Mouse (Mus musculus) neural tube, embryonic 15.5 days (tissue): Measurements from ENCODE around the gene Asb4. TPM values are rescaled to one million over a fixed set of nuclear protein-coding genes. Genes with fewer than 3 reads are reported as not detected.

Experiments
- ATAC-seq: fragments of 200-750 bp; cut with Nextera tagmentation; 2 replicates; pipeline ENCODE4 v1.8.0; 2017; ENCODE audit warnings: mild to moderate bottlenecking, moderate TSS enrichment, moderate library complexity; ENCODE audit not compliant: low FRiP score
- H3K27ac ChIP-seq: fragments of 300-500 bp; sonication (generic); replicated peaks from 2 replicates; pipeline ENCODE4 v1.5.1; 2015; ENCODE audit warnings: mild to moderate bottlenecking, inconsistent platforms
- H3K27me3 ChIP-seq: fragments of 300-500 bp; sonication (generic); replicated peaks from 2 replicates; pipeline ENCODE4 v1.6.1; 2015; ENCODE audit warnings: inconsistent platforms
- H3K36me3 ChIP-seq: fragments of 300-500 bp; sonication (generic); 2 replicates; pipeline ENCODE4 v1.6.1; 2015; ENCODE audit warnings: inconsistent platforms
- H3K4me1 ChIP-seq: fragments of 300-500 bp; sonication (generic); 2 replicates; pipeline ENCODE4 v1.6.1; 2015; ENCODE audit warnings: inconsistent platforms
- H3K4me2 ChIP-seq: fragments of 300-500 bp; sonication (generic); 2 replicates; pipeline ENCODE4 v1.6.1; 2015; ENCODE audit warnings: inconsistent platforms, mild to moderate bottlenecking, moderate library complexity
- H3K4me3 ChIP-seq: fragments of 300-500 bp; sonication (generic); replicated peaks from 2 replicates; pipeline ENCODE4 v1.5.1; 2015; ENCODE audit warnings: mild to moderate bottlenecking, inconsistent platforms
- H3K9ac ChIP-seq: fragments of 300-500 bp; sonication (generic); replicated peaks from 2 replicates; pipeline ENCODE4 v1.6.1; 2015; ENCODE audit warnings: mild to moderate bottlenecking, inconsistent platforms
- H3K9me3 ChIP-seq: fragments of 300-500 bp; sonication (generic); replicated peaks from 2 replicates; pipeline ENCODE4 v1.6.1; 2016; ENCODE audit warnings: inconsistent platforms
- WGBS: fragments of 180-500 bp; shearing (Covaris S2); methylation state at CpG from one replicate; pipeline ENCODE4 v1.1.7; 2015; ENCODE audit warnings: mixed read lengths; 5-methylcytosine and 5-hydroxymethylcytosine counted together
- polyA plus RNA-seq: library from polyadenylated mRNA; unstranded; fragments of >200 nt; fragmentation: Nextera tagmentation; extraction: Ambion mirVana; gene quantifications from 2 replicates; pipeline ENCODE4 v1.2.1, GENCODE M21; 2015

Asb4 gene
- polyA plus RNA-seq, 1 experiment from 2014 or later = 11.4 TPM

GRCm38 (mm10) chr6:5396797-5397196 is 13.6 kb downstream of the Asb4 start:
- Histone ChIP-seq H3K4me2 (no peak overlapping the region), H3K36me3 (no peaks in the 10 kb centered on the region), H3K4me1 (no peaks in the 10 kb centered on the region), H3K9me3 (no peaks in the 10 kb centered on the region), H3K27me3 (0 out of 2 replicates have a peak, but pooled peaks cover 4% of the 10 kb centered on the region), H3K9ac (no peak overlapping the region), H3K4me3 (no peak overlapping the region), H3K27ac (no peak overlapping the region)
- 61% methylated on average over 3 of the region's 3 CpGs for WGBS
- no peak for ATAC-seq

GRCm38 (mm10) chr6:5401394-5401793 is 18.2 kb downstream of the Asb4 start:
- Histone ChIP-seq H3K4me1 (peaks cover 17% of the 10 kb centered on the region), H3K9ac (no peak overlapping the region), H3K4me2 (no peak overlapping the region), H3K4me3 (no peak overlapping the region), H3K27ac (no peak overlapping the region), H3K9me3 (no peaks in the 10 kb centered on the region), H3K27me3 (no peaks in the 10 kb centered on the region), H3K36me3 (no peaks in the 10 kb centered on the region)
- ATAC-seq = peak; percentile 88
- WGBS = 1% methylated on average over 3 of the region's 3 CpGs

- Histone ChIP-seq H3K9ac (peak overlapping the region; percentile 26), H3K9me3 (no peaks in the 10 kb centered on the region), H3K4me1 (peaks cover 23% of the 10 kb centered on the region), H3K27me3 (no peaks in the 10 kb centered on the region), H3K27ac (peak overlapping the region; percentile 75), H3K36me3 (no peaks in the 10 kb centered on the region), H3K4me3 (peak overlapping the region; percentile 24), H3K4me2 (peak overlapping the region; percentile 58)
- WGBS = 12% methylated on average over 18 of the region's 18 CpGs
- ATAC-seq = peak; percentile 69
Measured at GRCm38 (mm10) chr6:5403095-5403815, 20.1 kb downstream of the Asb4 start.

- ATAC-seq = peak; percentile 16
Measured at GRCm38 (mm10) chr6:5404016-5404415, 20.8 kb downstream of the Asb4 start.

GRCm38 (mm10) chr6:5408451-5409177 is 25.4 kb downstream of the Asb4 start:
- no peaks in the 10 kb centered on the region for H3K36me3 ChIP-seq
- no peaks in the 10 kb centered on the region for H3K27me3 ChIP-seq
- H3K4me1 ChIP-seq = peaks cover 27% of the 10 kb centered on the region
- no peak overlapping the region for H3K9ac ChIP-seq
- 16% methylated on average over 8 of the region's 8 CpGs for WGBS
- 0 out of 2 replicates have a peak overlapping the region, but pooled peaks have one; percentile 3 for H3K4me2 ChIP-seq
- H3K4me3 ChIP-seq = no peak overlapping the region
- peak overlapping the region; percentile 51 for H3K27ac ChIP-seq
- no peaks in the 10 kb centered on the region for H3K9me3 ChIP-seq
- peak; percentile 94 for ATAC-seq

More at GRCm38 (mm10) chr6:5404016-5404415, 20.8 kb downstream of the Asb4 start:
- Histone ChIP-seq H3K27ac (peak overlapping the region; percentile 75), H3K4me2 (peak overlapping the region; percentile 58; the same call in 1 of the 2 replicates), H3K36me3 (no peaks in the 10 kb centered on the region), H3K9me3 (no peaks in the 10 kb centered on the region), H3K4me1 (peaks cover 31% of the 10 kb centered on the region), H3K4me3 (no peak overlapping the region), H3K9ac (no peak overlapping the region), H3K27me3 (no peaks in the 10 kb centered on the region)
- WGBS = 34% methylated on average over 6 of the region's 6 CpGs

GRCm38 (mm10) chr6:5409676-5410075 is 26.5 kb downstream of the Asb4 start:
- no peaks in the 10 kb centered on the region for H3K36me3 ChIP-seq
- H3K9ac ChIP-seq = no peak overlapping the region
- H3K9me3 ChIP-seq = no peaks in the 10 kb centered on the region
- WGBS = 68% methylated on average over 4 of the region's 4 CpGs
- no peak overlapping the region for H3K4me3 ChIP-seq
- H3K4me2 ChIP-seq = no peak overlapping the region
- ATAC-seq = no peak
- peaks cover 17% of the 10 kb centered on the region for H3K4me1 ChIP-seq
- H3K27me3 ChIP-seq = no peaks in the 10 kb centered on the region
- H3K27ac ChIP-seq = no peak overlapping the region

- Histone ChIP-seq H3K9me3 (no peaks in the 10 kb centered on the region), H3K4me1 (peaks cover 17% of the 10 kb centered on the region), H3K4me2 (no peak overlapping the region), H3K27me3 (no peaks in the 10 kb centered on the region), H3K4me3 (no peak overlapping the region), H3K36me3 (no peaks in the 10 kb centered on the region), H3K9ac (no peak overlapping the region), H3K27ac (no peak overlapping the region)
- peak; percentile 28; the same call in 1 of the 2 replicates for ATAC-seq
- WGBS = 50% methylated on average over 6 of the region's 6 CpGs
Measured at GRCm38 (mm10) chr6:5410697-5411391, 27.7 kb downstream of the Asb4 start.

- H3K9me3 ChIP-seq = no peaks in the 10 kb centered on the region
- H3K9ac ChIP-seq = no peak overlapping the region
- no peak overlapping the region for H3K27ac ChIP-seq
- 53% methylated on average over 8 of the region's 8 CpGs for WGBS
- H3K4me2 ChIP-seq = no peak overlapping the region
- H3K27me3 ChIP-seq = no peaks in the 10 kb centered on the region
- H3K36me3 ChIP-seq = no peaks in the 10 kb centered on the region
- H3K4me1 ChIP-seq = peaks cover 10% of the 10 kb centered on the region
- no peak overlapping the region for H3K4me3 ChIP-seq
- ATAC-seq = no peak
Measured at GRCm38 (mm10) chr6:5413282-5413681, 30.1 kb downstream of the Asb4 start.

GRCm38 (mm10) chr6:5421442-5421841 is 38.3 kb downstream of the Asb4 start:
- no peak overlapping the region for H3K4me2 ChIP-seq
- ATAC-seq = no peak
- WGBS = 94% methylated on average over 2 of the region's 2 CpGs
- no peak overlapping the region for H3K9ac ChIP-seq
- H3K27ac ChIP-seq = no peak overlapping the region
- no peaks in the 10 kb centered on the region for H3K9me3 ChIP-seq
- no peak overlapping the region for H3K4me3 ChIP-seq
- H3K4me1 ChIP-seq = no peaks in the 10 kb centered on the region
- no peaks in the 10 kb centered on the region for H3K27me3 ChIP-seq
- no peaks in the 10 kb centered on the region for H3K36me3 ChIP-seq

GRCm38 (mm10) chr6:5422386-5422785 is 39.2 kb downstream of the Asb4 start:
- Histone ChIP-seq H3K36me3 (no peaks in the 10 kb centered on the region), H3K4me1 (no peaks in the 10 kb centered on the region), H3K4me3 (no peak overlapping the region), H3K27ac (no peak overlapping the region), H3K27me3 (no peaks in the 10 kb centered on the region), H3K4me2 (no peak overlapping the region), H3K9me3 (no peaks in the 10 kb centered on the region), H3K9ac (no peak overlapping the region)
- ATAC-seq = no peak
- WGBS = 96% methylated on average over 3 of the region's 3 CpGs

GRCm38 (mm10) chr6:5423594-5423993 is 40.4 kb downstream of the Asb4 start:
- Histone ChIP-seq H3K9me3 (no peaks in the 10 kb centered on the region), H3K27ac (no peak overlapping the region), H3K4me2 (no peak overlapping the region), H3K9ac (no peak overlapping the region), H3K27me3 (no peaks in the 10 kb centered on the region), H3K36me3 (no peaks in the 10 kb centered on the region), H3K4me1 (no peaks in the 10 kb centered on the region), H3K4me3 (no peak overlapping the region)
- ATAC-seq = no peak
- WGBS = 87% methylated on average over 15 of the region's 15 CpGs
